Mouse (Mus musculus): ENCODE measurements around the gene Tbk1. TPM values are rescaled to one million over a fixed set of nuclear protein-coding genes. Genes with fewer than 3 reads are reported as not detected.

The Tbk1 gene
- total and polyA plus RNA-seq, 3 experiments, result 29.5 to 46.0 (median 44.0) TPM

GRCm38 (mm10) chr10:121531541-121531940 is 55.0 kb downstream of the Tbk1 start:
- dilution Hi-C loops (cut with MboI; ENCODE audit: extremely low pct_ligation_motif_present, extremely low pct_unique_long_range_greater_than_20kb, low sequenced_read_pairs), result no loop called here
- Histone ChIP-seq H3K4me3 (replicated peaks in 1 of 3; ENCODE audit: low read depth in 2 of 3, low read length in 2 of 3, poor library complexity in 1 of 3) (no peak overlapping the region), H3K79me2 (replicated peaks; ENCODE audit: control insufficient read depth, extremely low read depth, insufficient read depth, poor library complexity, severe bottlenecking) (no peaks in the 10 kb centered on the region), H3K4me2 (ENCODE audit: insufficient read depth, low read depth, poor library complexity, severe bottlenecking) (no peak overlapping the region), H3K9ac (ENCODE audit: insufficient read depth, low read depth) (no peak overlapping the region), H3K27ac (ENCODE audit: insufficient read depth, low read depth) (no peak overlapping the region), H3K4me1 (ENCODE audit: control insufficient read depth in 1 of 2, insufficient read depth in 2 of 2) (peaks cover 3 to 45% of the 10 kb centered on the region in 2 experiments; a peak in 2 of 4 replicates), H3K27me3 (replicated peaks) (no peaks in the 10 kb centered on the region), H3K9me3 (replicated peaks; ENCODE audit: low read length) (peaks cover 17% of the 10 kb centered on the region), H3K36me3 (replicated peaks in 1 of 2; ENCODE audit: control insufficient read depth in 1 of 2, insufficient read depth in 1 of 2, low read length in 1 of 2) (no peaks in the 10 kb centered on the region)
- TF ChIP-seq MAZ (IDR thresholded peaks at IDR 0.05; ENCODE audit: low read depth, low read length) (no peak), ZKSCAN1 (IDR thresholded peaks at IDR 0.05; ENCODE audit: borderline replicate concordance, low read depth, low read length) (no peak), ZNF384 (IDR thresholded peaks at IDR 0.05; ENCODE audit: low read depth, low read length) (no peak), MAFK (IDR thresholded peaks at IDR 0.05; ENCODE audit: insufficient replicate concordance, low read length) (no peak), GABPA (IDR thresholded peaks at IDR 0.05; ENCODE audit: insufficient replicate concordance, low read depth, low read length) (no peak)
- DNase-seq (ENCODE audit: extremely low read depth), result peak; percentile 25
- in situ Hi-C loops (cut with MboI; ENCODE audit: low pct_ligation_motif_present, low pct_unique_long_range_greater_than_20kb, low sequenced_read_pairs), result no loop called here

- H3K79me2 ChIP-seq (replicated peaks; ENCODE audit: control insufficient read depth, extremely low read depth, insufficient read depth, poor library complexity, severe bottlenecking), result no peaks in the 10 kb centered on the region
- no peak overlapping the region for H3K9ac ChIP-seq (ENCODE audit: insufficient read depth, low read depth)
- in situ Hi-C loops (cut with MboI; ENCODE audit: low pct_ligation_motif_present, low pct_unique_long_range_greater_than_20kb, low sequenced_read_pairs), result no loop called here
- no peak for DNase-seq (ENCODE audit: extremely low read depth)
- H3K9me3 ChIP-seq (replicated peaks; ENCODE audit: low read length), result peaks cover 17% of the 10 kb centered on the region
- peaks cover 3 to 36% of the 10 kb centered on the region in 2 experiments; a peak in 2 of 4 replicates for H3K4me1 ChIP-seq (ENCODE audit: control insufficient read depth in 1 of 2, insufficient read depth in 2 of 2)
- TF ChIP-seq MAX (IDR thresholded peaks at IDR 0.05; ENCODE audit: low read length), result no peak
- no peak for TF ChIP-seq SIN3A (IDR thresholded peaks at IDR 0.05; ENCODE audit: low read length)
- TF ChIP-seq NRF1 (IDR thresholded peaks at IDR 0.05; ENCODE audit: low read depth, low read length), result no peak
- TF ChIP-seq MEF2A (IDR thresholded peaks at IDR 0.05; ENCODE audit: borderline replicate concordance, low read depth, low read length), result no peak
- no peak for TF ChIP-seq MAFK (IDR thresholded peaks at IDR 0.05; ENCODE audit: insufficient replicate concordance, low read length)
- no peak for TF ChIP-seq ZC3H11A (IDR thresholded peaks at IDR 0.05; ENCODE audit: low read depth, low read length)
- TF ChIP-seq TCF12 (IDR thresholded peaks at IDR 0.05; ENCODE audit: low read depth, low read length), result no peak
- TF ChIP-seq PAX5 (IDR thresholded peaks at IDR 0.05; ENCODE audit: low read length), result no peak
- no peak for TF ChIP-seq MXI1 (IDR thresholded peaks at IDR 0.05; ENCODE audit: low read depth, low read length)
- TF ChIP-seq POLR2AphosphoS2 (IDR thresholded peaks at IDR 0.05; ENCODE audit: low read depth, low read length), result no peak
- no peak for TF ChIP-seq ZKSCAN1 (IDR thresholded peaks at IDR 0.05; ENCODE audit: borderline replicate concordance, low read depth, low read length)
- no peak for TF ChIP-seq ELF1 (IDR thresholded peaks at IDR 0.05; ENCODE audit: low read depth, low read length)
- TF ChIP-seq EP300 (IDR thresholded peaks at IDR 0.05; ENCODE audit: low read length), result no peak
- no peak overlapping the region for H3K27ac ChIP-seq (ENCODE audit: insufficient read depth, low read depth)
- H3K4me3 ChIP-seq (replicated peaks in 1 of 3; ENCODE audit: low read depth in 2 of 3, low read length in 2 of 3, poor library complexity in 1 of 3), result no peak overlapping the region
- H3K4me2 ChIP-seq (ENCODE audit: insufficient read depth, low read depth, poor library complexity, severe bottlenecking), result no peak overlapping the region
- dilution Hi-C loops (cut with MboI; ENCODE audit: extremely low pct_ligation_motif_present, extremely low pct_unique_long_range_greater_than_20kb, low sequenced_read_pairs), result no loop called here
- H3K27me3 ChIP-seq (replicated peaks), result no peaks in the 10 kb centered on the region
- H3K36me3 ChIP-seq (replicated peaks in 1 of 2; ENCODE audit: control insufficient read depth in 1 of 2, insufficient read depth in 1 of 2, low read length in 1 of 2), result no peaks in the 10 kb centered on the region
Measured at GRCm38 (mm10) chr10:121530365-121531003, 56.1 kb downstream of the Tbk1 start.

All from CH12.LX (cell line).